ENCODE assay signal across 11 mouse cellular contexts in genomic region chr8:90853971-90854670, GRCm38 (mm10). TPM values are rescaled to one million over a fixed set of nuclear protein-coding genes. Genes with fewer than 3 reads are reported as not detected.
DNase-seq lines count a peak whose midpoint lies in the region; ATAC-seq and TF ChIP-seq lines count a peak whose summit lies in the region.
"Had no signal": no experiment of that assay in that cellular context is flagged by ENCODE, and none has a peak within 500 bp of the region (broad histone marks: within the 10 kb centered on the region; RNA-seq: fewer than 3 reads in every experiment).

No protein-coding gene starts in this region.

- peak; percentile 86 for DNase-seq in liver, adult 2 months (ENCODE audit: extremely low read depth, low read depth, low spot score)
- DNase-seq in liver, embryonic 11.5 days (ENCODE audit: low spot score), result no peak
- DNase-seq in forebrain, embryonic 11.5 days (ENCODE audit: low spot score), result no peak
- DNase-seq in limb, embryonic 10.5 days (ENCODE audit: low spot score), result no peak
- no peak for DNase-seq in spleen, postnatal 14 days (ENCODE audit: low spot score in 2 of 2)
- DNase-seq in thymus, postnatal 0 days (ENCODE audit: low spot score), result no peak
- no peak for DNase-seq in thymus, postnatal 36 days
- DNase-seq: adrenal gland, postnatal 25 days had no signal

- WGBS in liver, adult 2 months, result 18% methylated on average over 9 of the region's 9 CpGs
- WGBS in liver, embryonic 11.5 days, result 73% methylated on average over 9 of the region's 9 CpGs
- 66% methylated on average over 9 of the region's 9 CpGs for WGBS in forebrain, embryonic 11.5 days
- WGBS in limb, embryonic 10.5 days, result 79% methylated on average over 9 of the region's 9 CpGs
- WGBS in neural tube, embryonic 15.5 days, result 46% methylated on average over 9 of the region's 9 CpGs

- H3K79me2 ChIP-seq in liver, adult 2 months (ENCODE audit: control insufficient read depth, insufficient read depth, low read length), result no peaks in the 10 kb centered on the region; the same call in 1 of the 2 replicates

- no peaks in the 10 kb centered on the region for H3K27me3 ChIP-seq in liver, adult 2 months (ENCODE audit: control insufficient read depth, insufficient read depth, low read length)
- no peaks in the 10 kb centered on the region for H3K27me3 ChIP-seq in liver, embryonic 11.5 days (replicated peaks; ENCODE audit: control insufficient read depth, insufficient read depth, low read length)
- H3K27me3 ChIP-seq in forebrain, embryonic 11.5 days (ENCODE audit: control insufficient read depth, insufficient read depth, low read length), result no peaks in the 10 kb centered on the region
- H3K27me3 ChIP-seq in limb, embryonic 10.5 days (ENCODE audit: low read depth, poor library complexity, severe bottlenecking), result no peaks in the 10 kb centered on the region
- H3K27me3 ChIP-seq in neural tube, embryonic 15.5 days (replicated peaks), result no peaks in the 10 kb centered on the region

- peaks cover 2% of the 10 kb centered on the region; the same call in 1 of the 2 replicates for H3K36me3 ChIP-seq in liver, adult 2 months (ENCODE audit: control insufficient read depth, insufficient read depth, low read length)
- no peaks in the 10 kb centered on the region for H3K36me3 ChIP-seq in liver, embryonic 11.5 days (ENCODE audit: control insufficient read depth, insufficient read depth, low read length)
- no peaks in the 10 kb centered on the region for H3K36me3 ChIP-seq in forebrain, embryonic 11.5 days (ENCODE audit: control insufficient read depth, insufficient read depth, low read length)
- peaks cover 15% of the 10 kb centered on the region for H3K36me3 ChIP-seq in limb, embryonic 10.5 days
- H3K36me3 ChIP-seq in neural tube, embryonic 15.5 days, result no peaks in the 10 kb centered on the region

- H3K4me3 ChIP-seq in liver, adult 2 months (ENCODE audit: insufficient read depth, low read depth, low read length), result no peak overlapping the region
- no peak overlapping the region for H3K4me3 ChIP-seq in liver, embryonic 11.5 days (ENCODE audit: low read depth, low read length)
- no peak overlapping the region for H3K4me3 ChIP-seq in forebrain, embryonic 11.5 days (ENCODE audit: low read depth, low read length)
- 0 out of 2 replicates have a peak overlapping the region, but pooled peaks have one; percentile 22 for H3K4me3 ChIP-seq in limb, embryonic 10.5 days
- no peak overlapping the region for H3K4me3 ChIP-seq in neural tube, embryonic 15.5 days (replicated peaks)

- no peak for ATAC-seq in liver, embryonic 11.5 days (replicated peaks; ENCODE audit: low FRiP score)
- ATAC-seq in forebrain, embryonic 11.5 days (replicated peaks; ENCODE audit: low FRiP score), result 0 out of 2 replicates have a peak, but pooled peaks have one; percentile 15
- ATAC-seq in neural tube, embryonic 15.5 days (ENCODE audit: low FRiP score), result no peak

- H3K4me1 ChIP-seq in liver, adult 2 months (ENCODE audit: control insufficient read depth, insufficient read depth, low read length), result peaks cover 10% of the 10 kb centered on the region
- H3K4me1 ChIP-seq in liver, embryonic 11.5 days (replicated peaks; ENCODE audit: control insufficient read depth, insufficient read depth, low read length), result no peaks in the 10 kb centered on the region
- peaks cover 16% of the 10 kb centered on the region for H3K4me1 ChIP-seq in forebrain, embryonic 11.5 days (replicated peaks; ENCODE audit: control insufficient read depth, insufficient read depth, low read length)
- H3K4me1 ChIP-seq in limb, embryonic 10.5 days, result peaks cover 41% of the 10 kb centered on the region
- H3K4me1 ChIP-seq in neural tube, embryonic 15.5 days, result peaks cover 31% of the 10 kb centered on the region

- no peak for TF ChIP-seq POLR2A in liver, adult 2 months (IDR thresholded peaks at IDR 0.05; ENCODE audit: extremely low read depth, insufficient read depth, low read length)

- TF ChIP-seq CTCF in liver, adult 2 months (IDR thresholded peaks at IDR 0.05; ENCODE audit: low read depth, low read length), result no peak

- H3K4me2 ChIP-seq in liver, embryonic 11.5 days, result no peak overlapping the region
- 0 out of 2 replicates have a peak overlapping the region, but pooled peaks have one; percentile 21 for H3K4me2 ChIP-seq in forebrain, embryonic 11.5 days (ENCODE audit: low read depth, low read length, severe bottlenecking)
- H3K4me2 ChIP-seq in neural tube, embryonic 15.5 days, result peak overlapping the region; percentile 34

- peak overlapping the region; percentile 55 for H3K27ac ChIP-seq in liver, adult 2 months (replicated peaks; ENCODE audit: insufficient read depth, low read depth, low read length)
- H3K27ac ChIP-seq in liver, embryonic 11.5 days (ENCODE audit: low read depth, low read length), result no peak overlapping the region
- peak overlapping the region; percentile 59 for H3K27ac ChIP-seq in forebrain, embryonic 11.5 days (ENCODE audit: low read depth, low read length)
- H3K27ac ChIP-seq in limb, embryonic 10.5 days, result peak overlapping the region; percentile 83
- H3K27ac ChIP-seq in neural tube, embryonic 15.5 days (replicated peaks), result peak overlapping the region; percentile 73
- H3K27ac ChIP-seq: liver, embryonic 14.5 days had no signal

- no peaks in the 10 kb centered on the region for H3K9me3 ChIP-seq in liver, embryonic 11.5 days (ENCODE audit: control insufficient read depth, low read length)
- no peaks in the 10 kb centered on the region for H3K9me3 ChIP-seq in forebrain, embryonic 11.5 days (ENCODE audit: control insufficient read depth, low read length)
- no peaks in the 10 kb centered on the region for H3K9me3 ChIP-seq in limb, embryonic 10.5 days (replicated peaks)
- no peaks in the 10 kb centered on the region for H3K9me3 ChIP-seq in neural tube, embryonic 15.5 days (replicated peaks)

- H3K9ac ChIP-seq in liver, adult 2 months (ENCODE audit: low read depth, low read length), result peak overlapping the region; percentile 35; the same call in 1 of the 2 replicates
- no peak overlapping the region for H3K9ac ChIP-seq in liver, embryonic 11.5 days (ENCODE audit: low read depth, low read length)
- no peak overlapping the region for H3K9ac ChIP-seq in forebrain, embryonic 11.5 days (ENCODE audit: low read length)
- no peak overlapping the region for H3K9ac ChIP-seq in neural tube, embryonic 15.5 days (replicated peaks)
- H3K9ac ChIP-seq: liver, embryonic 14.5 days had no signal

RNA-seq across cellular contexts. Expression of gene Chd9, which starts 26.0 kb away (rescaled TPM):
- total RNA-seq in liver, adult 2 months (2014; rRNA removed), result 42.3 and 63.2 TPM in 2 replicates
- 51.6 and 88.2 TPM in 2 replicates for polyA plus RNA-seq in liver, adult 2 months (2012; rRNA removed)
- polyA plus RNA-seq in liver, embryonic 11.5 days (2014; fragmentation: Nextera tagmentation; extraction: Ambion mirVana), result 22.0 and 25.3 TPM in 2 replicates
- polyA plus RNA-seq in forebrain, embryonic 11.5 days (2014; fragmentation: Nextera tagmentation; extraction: Ambion mirVana), result 47.7 and 52.0 TPM in 2 replicates
- polyA plus RNA-seq in limb, embryonic 10.5 days (2016; fragmentation: Nextera tagmentation; extraction: Ambion mirVana), result 35.8 and 45.5 TPM in 2 replicates
- polyA plus RNA-seq in neural tube, embryonic 15.5 days (2015; fragmentation: Nextera tagmentation; extraction: Ambion mirVana), result 80.6 and 94.2 TPM in 2 replicates
- 148 and 160 TPM in 2 replicates for polyA plus RNA-seq in thymus, postnatal 0 days (2015; fragmentation: Nextera tagmentation; extraction: Ambion mirVana)

RNA-seq across cellular contexts. Expression of gene Gm19935, which starts 36.9 kb away (rescaled TPM):
- total RNA-seq in liver, adult 2 months (2014; rRNA removed), result 0.09 TPM in 1 of 2 replicates, not detected in the other
- polyA plus RNA-seq in liver, adult 2 months (2012; rRNA removed), result not detected in 2 replicates
- polyA plus RNA-seq in liver, embryonic 11.5 days (2014; fragmentation: Nextera tagmentation; extraction: Ambion mirVana), result not detected in 2 replicates
- not detected in 2 replicates for polyA plus RNA-seq in forebrain, embryonic 11.5 days (2014; fragmentation: Nextera tagmentation; extraction: Ambion mirVana)
- not detected in 2 replicates for polyA plus RNA-seq in limb, embryonic 10.5 days (2016; fragmentation: Nextera tagmentation; extraction: Ambion mirVana)
- 3.3 and 4.0 TPM in 2 replicates for polyA plus RNA-seq in neural tube, embryonic 15.5 days (2015; fragmentation: Nextera tagmentation; extraction: Ambion mirVana)
- 0.44 and 0.52 TPM in 2 replicates for polyA plus RNA-seq in thymus, postnatal 0 days (2015; fragmentation: Nextera tagmentation; extraction: Ambion mirVana)
- total RNA-seq: adrenal gland, postnatal 25 days had no signal
- polyA plus RNA-seq: embryonic facial prominence, embryonic 11.5 days; liver, embryonic 14.5 days had no signal
